Mouse (Mus musculus): ENCODE data around the gene Men1. TPM values are rescaled to one million over a fixed set of nuclear protein-coding genes. Genes with fewer than 3 reads are reported as not detected.

Men1 gene
- polyA plus RNA-seq, 1 experiment, result 57.2 TPM

- H3K4me1 ChIP-seq (ENCODE audit: control insufficient read depth, insufficient read depth, insufficient read length), result peaks cover 26% of the 10 kb centered on the region; the same call in 1 of the 2 replicates
- 62% methylated on average over 4 of the region's 4 CpGs for WGBS
- H3K36me3 ChIP-seq (ENCODE audit: control insufficient read depth, insufficient read depth, low read length), result peaks cover 31% of the 10 kb centered on the region
These were observed 35.8 kb upstream of the Men1 start for GRCm38 (mm10) chr19:6299003-6299402.

GRCm38 (mm10) chr19:6299450-6300267 is 35.1 kb upstream of the Men1 start:
- 44% methylated on average over 7 of the region's 7 CpGs for WGBS
- Histone ChIP-seq H3K36me3 (ENCODE audit: control insufficient read depth, insufficient read depth, low read length) (peaks cover 26% of the 10 kb centered on the region), H3K4me1 (ENCODE audit: control insufficient read depth, insufficient read depth, insufficient read length) (peaks cover 24% of the 10 kb centered on the region; the same call in 1 of the 2 replicates), H3K27ac (ENCODE audit: insufficient read depth, low read length) (peak overlapping the region; percentile 53), H3K27me3 (ENCODE audit: control insufficient read depth, insufficient read depth, low read length) (no peaks in the 10 kb centered on the region), H3K4me3 (ENCODE audit: extremely low read depth, insufficient read depth, insufficient read length) (no peak overlapping the region)
- DNase-seq (ENCODE audit: low read depth in 1 of 2, low spot score in 2 of 2), result peak in 1 of 2 experiments; percentile 31
- TF ChIP-seq CTCF (IDR thresholded peaks at IDR 0.05; ENCODE audit: extremely low read depth, insufficient read depth, insufficient read length, insufficient replicate concordance) (no peak), POLR2A (IDR thresholded peaks at IDR 0.05; ENCODE audit: low read depth, low read length) (no peak)

More at GRCm38 (mm10) chr19:6299003-6299402, 35.8 kb upstream of the Men1 start:
- TF ChIP-seq POLR2A (IDR thresholded peaks at IDR 0.05; ENCODE audit: low read depth, low read length), result no peak
- no peak for TF ChIP-seq CTCF (IDR thresholded peaks at IDR 0.05; ENCODE audit: extremely low read depth, insufficient read depth, insufficient read length, insufficient replicate concordance)
- H3K4me3 ChIP-seq (ENCODE audit: extremely low read depth, insufficient read depth, insufficient read length), result no peak overlapping the region
- no peak for DNase-seq (ENCODE audit: low read depth in 1 of 2, low spot score in 2 of 2)
- H3K27ac ChIP-seq (ENCODE audit: insufficient read depth, low read length), result peak overlapping the region; percentile 53
- H3K27me3 ChIP-seq (ENCODE audit: control insufficient read depth, insufficient read depth, low read length), result no peaks in the 10 kb centered on the region

- Histone ChIP-seq H3K27ac (ENCODE audit: insufficient read depth, low read length) (peak overlapping the region; percentile 53), H3K4me1 (ENCODE audit: control insufficient read depth, insufficient read depth, insufficient read length) (peaks cover 24% of the 10 kb centered on the region; the same call in 1 of the 2 replicates), H3K4me3 (ENCODE audit: extremely low read depth, insufficient read depth, insufficient read length) (no peak overlapping the region), H3K27me3 (ENCODE audit: control insufficient read depth, insufficient read depth, low read length) (no peaks in the 10 kb centered on the region), H3K36me3 (ENCODE audit: control insufficient read depth, insufficient read depth, low read length) (peaks cover 20% of the 10 kb centered on the region)
- no peak for DNase-seq (ENCODE audit: low read depth in 1 of 2, low spot score in 2 of 2)
- WGBS, result 62% methylated on average over 7 of the region's 7 CpGs
- TF ChIP-seq CTCF (IDR thresholded peaks at IDR 0.05; ENCODE audit: extremely low read depth, insufficient read depth, insufficient read length, insufficient replicate concordance), result no peak
- TF ChIP-seq POLR2A (IDR thresholded peaks at IDR 0.05; ENCODE audit: low read depth, low read length), result no peak
These were observed 34.4 kb upstream of the Men1 start for GRCm38 (mm10) chr19:6300402-6300841.

- Histone ChIP-seq H3K36me3 (ENCODE audit: control insufficient read depth, insufficient read depth, low read length) (peaks cover 11% of the 10 kb centered on the region), H3K27me3 (ENCODE audit: control insufficient read depth, insufficient read depth, low read length) (no peaks in the 10 kb centered on the region), H3K4me1 (ENCODE audit: control insufficient read depth, insufficient read depth, insufficient read length) (peaks cover 24% of the 10 kb centered on the region), H3K27ac (ENCODE audit: insufficient read depth, low read length) (no peak overlapping the region), H3K4me3 (ENCODE audit: extremely low read depth, insufficient read depth, insufficient read length) (no peak overlapping the region)
- TF ChIP-seq CTCF (IDR thresholded peaks at IDR 0.05; ENCODE audit: extremely low read depth, insufficient read depth, insufficient read length, insufficient replicate concordance) (no peak), POLR2A (IDR thresholded peaks at IDR 0.05; ENCODE audit: low read depth, low read length) (no peak)
- DNase-seq (ENCODE audit: low read depth in 1 of 2, low spot score in 2 of 2), result no peak
- 79% methylated on average over 5 of the region's 5 CpGs for WGBS
These were observed 32.7 kb upstream of the Men1 start for GRCm38 (mm10) chr19:6302114-6302513.

- no peak for DNase-seq (ENCODE audit: low read depth in 1 of 2, low spot score in 2 of 2)
- Histone ChIP-seq H3K4me3 (ENCODE audit: extremely low read depth, insufficient read depth, insufficient read length) (no peak overlapping the region), H3K27ac (ENCODE audit: insufficient read depth, low read length) (peak overlapping the region; percentile 15; the same call in 1 of the 2 replicates), H3K4me1 (ENCODE audit: control insufficient read depth, insufficient read depth, insufficient read length) (peaks cover 22% of the 10 kb centered on the region), H3K36me3 (ENCODE audit: control insufficient read depth, insufficient read depth, low read length) (peaks cover 10% of the 10 kb centered on the region), H3K27me3 (ENCODE audit: control insufficient read depth, insufficient read depth, low read length) (no peaks in the 10 kb centered on the region)
- TF ChIP-seq POLR2A (IDR thresholded peaks at IDR 0.05; ENCODE audit: low read depth, low read length) (no peak), CTCF (IDR thresholded peaks at IDR 0.05; ENCODE audit: extremely low read depth, insufficient read depth, insufficient read length, insufficient replicate concordance) (no peak)
- WGBS, result 15% methylated on average over 4 of the region's 4 CpGs
These were observed 32.3 kb upstream of the Men1 start for GRCm38 (mm10) chr19:6302522-6302921.

- 87% methylated on average over 6 of the region's 6 CpGs for WGBS
- Histone ChIP-seq H3K27me3 (ENCODE audit: control insufficient read depth, insufficient read depth, low read length) (no peaks in the 10 kb centered on the region), H3K36me3 (ENCODE audit: control insufficient read depth, insufficient read depth, low read length) (peaks cover 3% of the 10 kb centered on the region; the same call in 1 of the 2 replicates), H3K4me1 (ENCODE audit: control insufficient read depth, insufficient read depth, insufficient read length) (peaks cover 16% of the 10 kb centered on the region), H3K27ac (ENCODE audit: insufficient read depth, low read length) (no peak overlapping the region; the same call in 1 of the 2 replicates), H3K4me3 (ENCODE audit: extremely low read depth, insufficient read depth, insufficient read length) (no peak overlapping the region)
- no peak for DNase-seq (ENCODE audit: low read depth in 1 of 2, low spot score in 2 of 2)
- no peak for TF ChIP-seq CTCF (IDR thresholded peaks at IDR 0.05; ENCODE audit: extremely low read depth, insufficient read depth, insufficient read length, insufficient replicate concordance)
These were observed 30.9 kb upstream of the Men1 start for GRCm38 (mm10) chr19:6303831-6304230.
